Mouse (Mus musculus): ENCODE measurements around the gene Nelfa. TPM values are rescaled to one million over a fixed set of nuclear protein-coding genes. Genes with fewer than 3 reads are reported as not detected.
"Not testable (repeated sequence)": the region's sequence is repeated elsewhere in the genome, so short reads cannot be mapped to it uniquely, and the experiment has no call there.

The Nelfa gene
- total RNA-seq, 4 experiments from 2014 or later: 8.5 to 11.4 (median 10.3) TPM

- DNase-seq (ENCODE audit: low spot score): no peak
Measured at GRCm38 (mm10) chr5:33920037-33920436, 16.2 kb downstream of the Nelfa start.

GRCm38 (mm10) chr5:33919466-33919865 is 16.7 kb downstream of the Nelfa start:
- DNase-seq (ENCODE audit: low spot score): no peak

- not testable (repeated sequence) for DNase-seq (ENCODE audit: low spot score)
Measured at GRCm38 (mm10) chr5:33916616-33917015, 19.6 kb downstream of the Nelfa start.

- DNase-seq (ENCODE audit: low spot score): not testable (repeated sequence)
Measured at GRCm38 (mm10) chr5:33915031-33915430, 21.2 kb downstream of the Nelfa start.

GRCm38 (mm10) chr5:33903176-33903575 is 33.0 kb downstream of the Nelfa start:
- DNase-seq (ENCODE audit: low spot score): no peak

GRCm38 (mm10) chr5:33902696-33903095 is 33.5 kb downstream of the Nelfa start:
- no peak for DNase-seq (ENCODE audit: low spot score)

GRCm38 (mm10) chr5:33901278-33901677 is 34.9 kb downstream of the Nelfa start:
- no peak for DNase-seq (ENCODE audit: low spot score)

GRCm38 (mm10) chr5:33900701-33901263 is 35.4 kb downstream of the Nelfa start:
- DNase-seq (ENCODE audit: low spot score): no peak

GRCm38 (mm10) chr5:33900101-33900500 is 36.1 kb downstream of the Nelfa start:
- no peak for DNase-seq (ENCODE audit: low spot score)

GRCm38 (mm10) chr5:33899245-33899644 is 37.0 kb downstream of the Nelfa start:
- no peak for DNase-seq (ENCODE audit: low spot score)

- no peak for DNase-seq (ENCODE audit: low spot score)
Measured at GRCm38 (mm10) chr5:33898671-33899070, 37.5 kb downstream of the Nelfa start.

GRCm38 (mm10) chr5:33897158-33897557 is 39.1 kb downstream of the Nelfa start:
- DNase-seq (ENCODE audit: low spot score): no peak

- DNase-seq (ENCODE audit: low spot score): no peak
Measured at GRCm38 (mm10) chr5:33895116-33895515, 41.1 kb downstream of the Nelfa start.

GRCm38 (mm10) chr5:33893406-33893805 is 42.8 kb downstream of the Nelfa start:
- no peak for DNase-seq (ENCODE audit: low spot score)

- no peak for DNase-seq (ENCODE audit: low spot score)
Measured at GRCm38 (mm10) chr5:33881118-33881517, 55.1 kb downstream of the Nelfa start.

- DNase-seq (ENCODE audit: low spot score): no peak
Measured at GRCm38 (mm10) chr5:33875472-33875871, 60.7 kb downstream of the Nelfa start.

- no peak for DNase-seq (ENCODE audit: low spot score)
Measured at GRCm38 (mm10) chr5:33857693-33858092, 78.5 kb downstream of the Nelfa start.

GRCm38 (mm10) chr5:33854019-33854418 is 82.2 kb downstream of the Nelfa start:
- DNase-seq (ENCODE audit: low spot score): no peak

GRCm38 (mm10) chr5:33853086-33853485 is 83.1 kb downstream of the Nelfa start:
- no peak for DNase-seq (ENCODE audit: low spot score)

GRCm38 (mm10) chr5:33851466-33851865 is 84.7 kb downstream of the Nelfa start:
- no peak for DNase-seq (ENCODE audit: low spot score)

Measured in heart, adult 8-10 months (tissue).